Mouse (Mus musculus) R1 (cell line): ENCODE measurements at regions not wholly inside any gene's neighbourhood (a gene's known extent, or its start where the extent isn't known, plus 50 kb on each side); places are given as distances from the start of the nearest gene placed in this dataset.

Source experiments
- DNase-seq: peaks from one replicate; pipeline ENCODE4 v3.0.0-alpha.2; 2018; ENCODE audit warnings: low read depth, low spot score

GRCm38 (mm10) chr13:111144721-111145120, 110.1 kb upstream of the Actbl2 start:
- DNase-seq: no peak

- no peak for DNase-seq
Measured at GRCm38 (mm10) chr13:111157921-111158638, 96.7 kb upstream of the Actbl2 start.

GRCm38 (mm10) chr13:111159498-111159897, 95.3 kb upstream of the Actbl2 start:
- DNase-seq: no peak

GRCm38 (mm10) chr13:111165538-111165937, 89.3 kb upstream of the Actbl2 start:
- DNase-seq: no peak

GRCm38 (mm10) chr13:111170269-111171165, 84.3 kb upstream of the Actbl2 start:
- no peak for DNase-seq

- no peak for DNase-seq
Measured at GRCm38 (mm10) chr13:111179186-111179585, 75.6 kb upstream of the Actbl2 start.

- DNase-seq: no peak
Measured at GRCm38 (mm10) chr13:111183293-111183692, 71.5 kb upstream of the Actbl2 start.

- DNase-seq: no peak
Measured at GRCm38 (mm10) chr13:111185799-111186198, 69.0 kb upstream of the Actbl2 start.

- DNase-seq: no peak
Measured at GRCm38 (mm10) chr13:111186833-111187232, 68.0 kb upstream of the Actbl2 start.

- DNase-seq: no peak
Measured at GRCm38 (mm10) chr13:111193919-111194318, 60.9 kb upstream of the Actbl2 start.

- DNase-seq: no peak
Measured at GRCm38 (mm10) chr13:111194337-111194736, 60.5 kb upstream of the Actbl2 start.

- no peak for DNase-seq
Measured at GRCm38 (mm10) chr13:111201532-111201931, 53.3 kb upstream of the Actbl2 start.

GRCm38 (mm10) chr13:111204580-111205285, 50.1 kb upstream of the Actbl2 start:
- DNase-seq: no peak
